Mouse (Mus musculus): ENCODE data around the gene Zmym1. TPM values are rescaled to one million over a fixed set of nuclear protein-coding genes. Genes with fewer than 3 reads are reported as not detected.

Zmym1 gene
- polyA plus RNA-seq, 1 experiment from 2014 or later: 11.4 TPM

DNA sequence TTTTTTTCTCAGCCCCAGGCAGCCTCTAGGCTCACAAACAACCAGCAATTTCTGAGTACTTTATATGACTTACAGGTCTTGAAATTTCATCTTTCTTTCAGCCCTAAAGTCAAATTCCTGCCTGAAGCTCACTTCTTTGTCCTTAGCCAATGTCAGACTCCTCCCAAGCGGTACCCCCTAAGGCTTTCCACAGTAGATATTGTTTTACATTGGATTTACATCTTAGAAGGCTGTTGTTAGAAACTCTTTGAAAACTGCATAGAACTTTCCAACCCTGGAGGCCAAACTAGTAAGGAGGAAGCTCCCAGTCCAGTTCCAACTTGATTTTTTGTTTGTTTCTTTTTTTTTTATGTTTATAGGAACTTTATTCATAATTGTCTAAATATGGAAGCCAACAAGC, 3.1 kb upstream of the Zmym1 start:
- ATAC-seq (ENCODE audit: extremely low read depth, insufficient number of reproducible peaks, low FRiP score, low TSS enrichment): no peak
- Histone ChIP-seq H3K4me3 (no peak overlapping the region), H3K9me3 (peaks cover 2% of the 10 kb centered on the region; the same call in 1 of the 2 replicates), H3K4me1 (peaks cover 9% of the 10 kb centered on the region; the same call in 1 of the 2 replicates), H3K9ac (no peak overlapping the region), H3K36me3 (peaks cover 6% of the 10 kb centered on the region), H3K27ac (replicated peaks) (no peak overlapping the region), H3K27me3 (replicated peaks) (no peaks in the 10 kb centered on the region), H3K4me2 (no peak overlapping the region)
- 33% methylated on average over 1 of the region's 1 CpGs for WGBS

DNA sequence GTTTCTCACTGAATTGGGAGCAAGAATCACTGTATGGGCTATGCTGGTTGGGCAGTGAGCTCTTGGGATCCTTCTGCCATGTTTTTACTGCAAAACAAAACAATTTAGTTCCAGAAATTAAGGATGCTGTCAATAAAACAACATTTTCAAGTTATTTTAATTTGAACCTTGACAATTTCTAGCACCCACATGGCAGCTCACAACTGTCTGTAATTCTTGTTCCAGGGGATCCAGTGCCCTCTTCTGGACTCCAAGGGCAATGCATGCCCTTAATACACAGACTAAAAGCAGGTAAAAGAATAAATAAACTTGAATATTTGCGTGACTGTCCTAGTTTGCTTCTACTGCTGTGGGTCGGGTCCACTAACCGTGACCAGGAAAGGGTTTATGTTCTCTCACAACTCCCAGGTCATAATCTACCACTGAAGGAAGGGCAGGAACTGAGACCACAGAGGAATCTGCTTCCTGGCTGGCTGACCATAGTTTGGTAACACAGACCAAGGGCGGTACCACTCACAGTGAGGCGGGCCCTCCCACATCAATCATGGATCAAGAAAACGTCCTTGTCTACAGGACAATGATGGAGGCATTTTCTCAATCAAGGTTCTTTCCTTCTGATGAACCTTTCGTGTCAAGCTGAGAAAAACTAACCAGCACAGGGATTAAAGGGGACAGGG, 6.3 kb downstream of the Zmym1 start:
- Histone ChIP-seq H3K4me3 (no peak overlapping the region), H3K9me3 (no peaks in the 10 kb centered on the region), H3K27me3 (replicated peaks) (no peaks in the 10 kb centered on the region), H3K4me1 (peaks cover under 1% of the 10 kb centered on the region; the same call in 1 of the 2 replicates), H3K36me3 (peaks cover 81% of the 10 kb centered on the region), H3K9ac (no peak overlapping the region), H3K4me2 (no peak overlapping the region), H3K27ac (replicated peaks) (no peak overlapping the region)
- no peak for ATAC-seq (ENCODE audit: extremely low read depth, insufficient number of reproducible peaks, low FRiP score, low TSS enrichment)
- WGBS: 84% methylated on average over 7 of the region's 7 CpGs

GRCm38 (mm10) chr4:127053071-127053470, 7.9 kb downstream of the Zmym1 start:
- H3K27ac ChIP-seq (replicated peaks): no peak overlapping the region
- peaks cover 82% of the 10 kb centered on the region for H3K36me3 ChIP-seq
- no peak overlapping the region for H3K9ac ChIP-seq
- H3K9me3 ChIP-seq: no peaks in the 10 kb centered on the region
- no peaks in the 10 kb centered on the region for H3K27me3 ChIP-seq (replicated peaks)
- no peak overlapping the region for H3K4me3 ChIP-seq
- no peaks in the 10 kb centered on the region for H3K4me1 ChIP-seq
- H3K4me2 ChIP-seq: no peak overlapping the region
- WGBS: 90% methylated on average over 5 of the region's 5 CpGs
- ATAC-seq (ENCODE audit: extremely low read depth, insufficient number of reproducible peaks, low FRiP score, low TSS enrichment): no peak

GRCm38 (mm10) chr4:127051121-127051520, 9.8 kb downstream of the Zmym1 start:
- Histone ChIP-seq H3K27me3 (replicated peaks) (no peaks in the 10 kb centered on the region), H3K4me2 (no peak overlapping the region), H3K9me3 (no peaks in the 10 kb centered on the region), H3K4me3 (no peak overlapping the region), H3K36me3 (peaks cover 82% of the 10 kb centered on the region), H3K9ac (no peak overlapping the region), H3K4me1 (no peaks in the 10 kb centered on the region), H3K27ac (replicated peaks) (no peak overlapping the region)
- 84% methylated on average over 8 of the region's 8 CpGs for WGBS
- no peak for ATAC-seq (ENCODE audit: extremely low read depth, insufficient number of reproducible peaks, low FRiP score, low TSS enrichment)

DNA sequence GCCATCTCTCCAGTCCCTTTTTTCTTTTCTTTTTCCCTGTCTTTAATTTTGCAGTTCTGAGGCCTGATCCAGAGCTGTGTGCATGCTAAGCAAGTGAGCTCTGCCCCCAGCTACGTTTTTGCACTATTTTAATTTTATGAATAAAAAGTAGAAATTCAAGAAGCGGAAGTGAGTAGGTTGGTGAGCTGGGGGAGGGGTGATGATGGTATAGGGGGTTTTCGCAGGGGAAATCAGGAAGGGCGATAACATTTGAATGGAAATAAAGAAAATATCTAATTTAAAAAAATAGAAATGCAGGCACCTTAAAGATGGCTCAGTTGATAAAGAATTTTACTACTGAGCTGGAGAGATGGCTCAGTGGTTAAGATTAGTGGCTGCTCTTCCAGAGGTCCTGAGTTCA, 17.4 kb downstream of the Zmym1 start:
- Histone ChIP-seq H3K9ac (no peak overlapping the region), H3K4me2 (no peak overlapping the region), H3K9me3 (no peaks in the 10 kb centered on the region), H3K4me3 (no peak overlapping the region), H3K27ac (replicated peaks) (no peak overlapping the region), H3K4me1 (no peaks in the 10 kb centered on the region), H3K27me3 (replicated peaks) (no peaks in the 10 kb centered on the region), H3K36me3 (peaks cover 91% of the 10 kb centered on the region)
- WGBS: 83% methylated on average over 4 of the region's 4 CpGs
- no peak for ATAC-seq (ENCODE audit: extremely low read depth, insufficient number of reproducible peaks, low FRiP score, low TSS enrichment)

DNA sequence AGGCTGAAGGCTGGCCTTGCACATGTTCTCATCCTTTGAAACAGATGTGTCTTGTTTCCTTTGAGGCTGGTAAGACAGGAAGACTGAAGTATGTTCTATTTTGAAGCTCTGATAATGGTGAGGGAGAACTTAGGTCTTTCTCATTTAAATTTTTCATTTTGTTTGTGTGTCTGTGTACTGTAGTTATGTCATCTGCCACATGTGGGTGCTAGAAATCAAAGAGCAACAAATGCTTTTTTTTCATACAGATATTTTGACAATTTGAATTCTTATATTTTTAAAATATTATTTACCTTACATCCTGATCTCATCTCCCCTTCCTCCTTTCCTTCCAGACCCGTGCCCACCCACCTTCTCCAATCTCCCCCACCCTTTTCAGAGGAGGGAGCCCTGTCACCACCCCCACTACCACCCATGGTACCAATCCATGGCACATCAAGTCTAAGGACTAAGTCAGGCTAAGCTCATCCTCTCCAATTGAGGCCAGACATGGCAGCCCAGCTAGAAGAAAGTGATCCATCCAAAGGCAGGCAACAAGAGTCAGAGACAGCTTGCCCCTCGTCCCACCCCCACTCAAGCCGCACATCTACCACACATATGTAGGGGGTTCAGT, 21.0 kb downstream of the Zmym1 start:
- 68% methylated on average over 3 of the region's 3 CpGs for WGBS
- H3K36me3 ChIP-seq: peaks cover 94% of the 10 kb centered on the region
- no peak overlapping the region for H3K4me2 ChIP-seq

DNA sequence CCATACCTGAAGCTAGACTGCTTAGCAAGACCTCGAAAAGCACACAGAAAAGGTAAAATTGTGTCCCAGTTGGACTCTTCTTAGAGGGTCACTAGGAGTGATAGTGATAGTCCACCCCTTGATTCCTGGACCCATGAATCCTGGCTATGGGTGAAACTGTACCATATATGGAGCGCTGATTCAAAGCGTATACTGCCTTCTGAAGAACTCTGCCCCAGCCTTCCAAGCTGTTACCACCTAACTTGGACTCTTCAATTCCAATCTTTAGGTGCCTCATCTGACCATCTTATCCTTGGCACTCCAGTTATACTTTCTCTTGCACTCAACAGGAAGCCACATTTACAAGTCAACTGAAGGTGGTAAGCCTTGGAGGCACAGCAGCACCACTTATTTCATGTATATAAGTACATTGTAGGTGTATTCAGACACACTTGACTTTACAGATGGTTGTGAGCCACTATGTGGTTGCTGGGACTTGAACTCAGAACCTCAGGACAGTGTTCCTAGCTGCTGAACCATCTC, 22.1 kb downstream of the Zmym1 start:
- no peaks in the 10 kb centered on the region for H3K27me3 ChIP-seq (replicated peaks)
- 83% methylated on average over 3 of the region's 3 CpGs for WGBS
- H3K9me3 ChIP-seq: no peaks in the 10 kb centered on the region
- no peaks in the 10 kb centered on the region for H3K4me1 ChIP-seq
- ATAC-seq (ENCODE audit: extremely low read depth, insufficient number of reproducible peaks, low FRiP score, low TSS enrichment): no peak
- H3K27ac ChIP-seq (replicated peaks): no peak overlapping the region
- no peak overlapping the region for H3K4me2 ChIP-seq
- H3K9ac ChIP-seq: no peak overlapping the region
- H3K36me3 ChIP-seq: peaks cover 93% of the 10 kb centered on the region
- H3K4me3 ChIP-seq: no peak overlapping the region

More for the DNA sequence above, 21.0 kb downstream of the Zmym1 start:
- H3K4me1 ChIP-seq: no peaks in the 10 kb centered on the region
- no peak overlapping the region for H3K4me3 ChIP-seq
- H3K27me3 ChIP-seq (replicated peaks): no peaks in the 10 kb centered on the region
- H3K27ac ChIP-seq (replicated peaks): no peak overlapping the region
- no peaks in the 10 kb centered on the region for H3K9me3 ChIP-seq
- no peak for ATAC-seq (ENCODE audit: extremely low read depth, insufficient number of reproducible peaks, low FRiP score, low TSS enrichment)
- H3K9ac ChIP-seq: no peak overlapping the region

DNA sequence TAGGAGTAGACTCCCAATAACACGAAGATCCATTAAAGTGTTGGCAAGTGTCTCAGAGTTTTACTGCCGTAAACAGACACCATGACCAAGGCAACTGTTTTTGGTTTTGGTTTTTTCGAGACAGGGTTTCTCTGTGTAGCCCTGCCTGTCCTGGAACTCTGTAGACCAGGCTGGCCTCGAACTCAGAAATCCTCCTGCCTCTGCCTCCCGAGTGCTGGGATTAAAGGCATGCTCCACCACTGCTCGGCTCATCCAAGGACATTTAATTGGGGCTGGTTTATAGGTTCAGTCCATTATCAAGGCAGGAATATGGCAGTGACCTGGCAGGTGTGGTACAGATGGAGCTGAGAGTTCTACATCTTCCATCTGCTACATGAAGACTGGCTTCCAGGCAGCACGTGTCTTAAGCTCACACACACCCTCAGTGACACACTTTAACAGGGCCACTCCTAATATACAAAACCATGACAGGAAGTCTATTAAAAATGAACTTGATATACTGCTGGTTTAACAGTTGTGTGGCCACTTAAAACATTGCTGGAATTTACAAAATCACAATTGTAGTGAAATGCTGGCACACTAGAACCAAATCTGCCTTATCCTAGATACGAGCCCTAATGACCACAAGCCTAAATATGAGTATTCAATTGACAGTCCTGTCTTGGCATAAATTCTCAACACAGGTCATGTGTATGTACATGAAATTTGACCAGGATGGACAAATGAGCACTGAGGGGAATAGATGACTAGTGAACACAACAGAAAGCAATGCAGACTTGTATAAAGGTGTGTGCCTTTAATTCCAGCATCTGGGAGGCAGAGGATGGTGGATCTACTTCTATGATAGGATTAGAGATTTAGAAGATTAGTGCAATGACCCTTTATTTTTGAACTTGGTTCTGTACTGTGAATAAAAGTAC, 22.8 kb downstream of the Zmym1 start:
- no peak overlapping the region for H3K9ac ChIP-seq
- H3K4me2 ChIP-seq: no peak overlapping the region
- H3K4me1 ChIP-seq: no peaks in the 10 kb centered on the region
- H3K36me3 ChIP-seq: peaks cover 94% of the 10 kb centered on the region
- no peaks in the 10 kb centered on the region for H3K9me3 ChIP-seq
- H3K27me3 ChIP-seq (replicated peaks): no peaks in the 10 kb centered on the region
- WGBS: 83% methylated on average over 8 of the region's 8 CpGs
- H3K4me3 ChIP-seq: no peak overlapping the region
- ATAC-seq (ENCODE audit: extremely low read depth, insufficient number of reproducible peaks, low FRiP score, low TSS enrichment): no peak
- no peak overlapping the region for H3K27ac ChIP-seq (replicated peaks)

DNA sequence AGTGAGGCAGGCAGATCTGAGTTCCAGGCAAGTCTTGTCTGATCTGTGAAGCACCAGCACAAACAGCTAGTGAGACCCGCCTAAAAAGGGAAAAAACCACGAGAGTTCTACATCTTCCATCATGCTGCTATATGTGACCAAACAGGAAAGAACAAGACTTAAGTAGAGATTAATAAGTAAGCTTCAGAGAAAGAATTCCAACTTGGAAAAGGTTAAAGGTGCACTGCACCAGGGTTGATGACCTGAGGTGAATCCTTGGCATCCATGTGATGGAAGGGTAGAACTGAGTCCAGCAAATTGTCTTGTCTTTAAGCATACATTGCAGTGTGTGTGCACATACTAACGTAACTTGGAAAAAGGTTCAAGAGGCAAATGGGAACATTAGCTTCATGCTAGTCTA, 23.8 kb downstream of the Zmym1 start:
- H3K36me3 ChIP-seq: peaks cover 96% of the 10 kb centered on the region
- no peaks in the 10 kb centered on the region for H3K27me3 ChIP-seq (replicated peaks)
- H3K27ac ChIP-seq (replicated peaks): no peak overlapping the region
- no peaks in the 10 kb centered on the region for H3K9me3 ChIP-seq
- no peak overlapping the region for H3K4me3 ChIP-seq
- no peak for ATAC-seq (ENCODE audit: extremely low read depth, insufficient number of reproducible peaks, low FRiP score, low TSS enrichment)
- 94% methylated on average over 3 of the region's 3 CpGs for WGBS
- H3K4me2 ChIP-seq: no peak overlapping the region
- H3K4me1 ChIP-seq: no peaks in the 10 kb centered on the region
- H3K9ac ChIP-seq: no peak overlapping the region

- H3K27ac ChIP-seq (replicated peaks): no peak overlapping the region
- H3K9ac ChIP-seq: no peak overlapping the region
- H3K4me3 ChIP-seq: no peak overlapping the region
- H3K9me3 ChIP-seq: no peaks in the 10 kb centered on the region
- H3K4me1 ChIP-seq: peaks cover 41% of the 10 kb centered on the region
- H3K4me2 ChIP-seq: no peak overlapping the region
- H3K36me3 ChIP-seq: peaks cover 94% of the 10 kb centered on the region
- WGBS: 66% methylated on average over 4 of the region's 4 CpGs
- no peaks in the 10 kb centered on the region for H3K27me3 ChIP-seq (replicated peaks)
- ATAC-seq (ENCODE audit: extremely low read depth, insufficient number of reproducible peaks, low FRiP score, low TSS enrichment): no peak
These were observed 33.4 kb downstream of the Zmym1 start for GRCm38 (mm10) chr4:127027228-127028190.

Data from heart, embryonic 13.5 days (tissue).